Mouse (Mus musculus) megakaryocyte-erythroid progenitor cell, adult 5-6 weeks (primary cell): Measurements from ENCODE around the gene Gm3264. TPM values are rescaled to one million over a fixed set of nuclear protein-coding genes. Genes with fewer than 3 reads are reported as not detected.
"Not testable (repeated sequence)": the region's sequence is repeated elsewhere in the genome, so short reads cannot be mapped to it uniquely, and the experiment has no call there.

Experiments
- ATAC-seq: replicated peaks from 2 replicates; pipeline ENCODE4 v1.8.0; 2016; ENCODE audit warnings: mild to moderate bottlenecking, inconsistent platforms; ENCODE audit not compliant: severe bottlenecking, poor library complexity, low FRiP score, low TSS enrichment
- total RNA-seq, 2 experiments: library from RNA; stranded (forward) in 1 of 2; stranded (reverse) in 1 of 2; fragments of 200-1000, 215-1000 nt in 1 of 2; fragments of >200 nt in 1 of 2; fragmentation: Nextera tagmentation in 1 of 2; gene quantifications; 2 replicates each; pipeline ENCODE4 v1.2.3; 2014 to 2017

Gene Gm3264
- not detected in 2 replicates for total RNA-seq (2014; fragmentation: Nextera tagmentation)
- total RNA-seq (2017) = not detected in 2 replicates

GRCm38 (mm10) chr14:4855299-4855980, at the start of gene Gm3264:
TSS of gene Gm3264 (plus strand) at chr14:4855576.
- not testable (repeated sequence) for ATAC-seq

GRCm38 (mm10) chr14:4806421-4806820, 49.0 kb upstream of the Gm3264 start:
- ATAC-seq = not testable (repeated sequence)

- not testable (repeated sequence) for ATAC-seq
Measured at GRCm38 (mm10) chr14:4821950-4822349, 33.4 kb upstream of the Gm3264 start.

GRCm38 (mm10) chr14:4837806-4838205, 17.6 kb upstream of the Gm3264 start, which contains the start of gene Gm3269:
TSS of gene Gm3269 (plus strand) at chr14:4838106.
- not testable (repeated sequence) for ATAC-seq

- not testable (repeated sequence) for ATAC-seq
Measured at GRCm38 (mm10) chr14:4892116-4892515, 36.7 kb downstream of the Gm3264 start, which contains the start of gene Gm3278. TSS of gene Gm3278 (plus strand) at chr14:4892416.

Other genes starting within 250 kb of the Gm3264 start
- gene Gm8159, start 223.2 kb upstream of the Gm3264 start, total RNA-seq (2014; fragmentation: Nextera tagmentation) = not detected in 2 replicates
- gene Gm8159, start 223.2 kb upstream of the Gm3264 start, total RNA-seq (2017) = not detected in 2 replicates
- gene Gm3239, start 191.4 kb upstream of the Gm3264 start, total RNA-seq (2014; fragmentation: Nextera tagmentation) = not detected in 2 replicates
- gene Gm3239, start 191.4 kb upstream of the Gm3264 start, total RNA-seq (2017) = not detected in 2 replicates
- gene Gm7876, start 146.3 kb upstream of the Gm3264 start, total RNA-seq (2014; fragmentation: Nextera tagmentation) = not detected in 2 replicates
- gene Gm7876, start 146.3 kb upstream of the Gm3264 start, total RNA-seq (2017) = not detected in 2 replicates
- gene Gm3252, start 128.8 kb upstream of the Gm3264 start, total RNA-seq (2014; fragmentation: Nextera tagmentation) = not detected in 2 replicates
- gene Gm3252, start 128.8 kb upstream of the Gm3264 start, total RNA-seq (2017) = not detected in 2 replicates
- 0.11 TPM in 1 of 2 replicates, not detected in the other for gene Gm9602, start 79.2 kb upstream of the Gm3264 start, total RNA-seq (2014; fragmentation: Nextera tagmentation)
- not detected in 2 replicates for gene Gm9602, start 79.2 kb upstream of the Gm3264 start, total RNA-seq (2017)
- not detected in 2 replicates for gene Gm3269, start 17.5 kb upstream of the Gm3264 start, total RNA-seq (2014; fragmentation: Nextera tagmentation)
- not detected in 2 replicates for gene Gm3269, start 17.5 kb upstream of the Gm3264 start, total RNA-seq (2017)
- not detected in 2 replicates for gene Gm3278, start 36.8 kb downstream of the Gm3264 start, total RNA-seq (2014; fragmentation: Nextera tagmentation)
- gene Gm3278, start 36.8 kb downstream of the Gm3264 start, total RNA-seq (2017) = not detected in 2 replicates
- not detected in 2 replicates for gene Gm8297, start 128.4 kb downstream of the Gm3264 start, total RNA-seq (2014; fragmentation: Nextera tagmentation)
- not detected in 2 replicates for gene Gm8297, start 128.4 kb downstream of the Gm3264 start, total RNA-seq (2017)
- not detected in 2 replicates for gene Gm3298, start 160.3 kb downstream of the Gm3264 start, total RNA-seq (2014; fragmentation: Nextera tagmentation)
- not detected in 2 replicates for gene Gm3298, start 160.3 kb downstream of the Gm3264 start, total RNA-seq (2017)
- not detected in 2 replicates for gene 4930555G01Rik, start 195.1 kb downstream of the Gm3264 start, total RNA-seq (2014; fragmentation: Nextera tagmentation)
- not detected in 2 replicates for gene 4930555G01Rik, start 195.1 kb downstream of the Gm3264 start, total RNA-seq (2017)
- gene Gm8281, start 215.5 kb downstream of the Gm3264 start, total RNA-seq (2014; fragmentation: Nextera tagmentation) = not detected in 2 replicates
- gene Gm8281, start 215.5 kb downstream of the Gm3264 start, total RNA-seq (2017) = not detected in 2 replicates